Mouse (Mus musculus): Measurements from ENCODE around the gene Fam193a.
A peak's percentile ranks its signal among the peaks of the same experiment; 100 is the strongest.

Fam193a gene

DNA sequence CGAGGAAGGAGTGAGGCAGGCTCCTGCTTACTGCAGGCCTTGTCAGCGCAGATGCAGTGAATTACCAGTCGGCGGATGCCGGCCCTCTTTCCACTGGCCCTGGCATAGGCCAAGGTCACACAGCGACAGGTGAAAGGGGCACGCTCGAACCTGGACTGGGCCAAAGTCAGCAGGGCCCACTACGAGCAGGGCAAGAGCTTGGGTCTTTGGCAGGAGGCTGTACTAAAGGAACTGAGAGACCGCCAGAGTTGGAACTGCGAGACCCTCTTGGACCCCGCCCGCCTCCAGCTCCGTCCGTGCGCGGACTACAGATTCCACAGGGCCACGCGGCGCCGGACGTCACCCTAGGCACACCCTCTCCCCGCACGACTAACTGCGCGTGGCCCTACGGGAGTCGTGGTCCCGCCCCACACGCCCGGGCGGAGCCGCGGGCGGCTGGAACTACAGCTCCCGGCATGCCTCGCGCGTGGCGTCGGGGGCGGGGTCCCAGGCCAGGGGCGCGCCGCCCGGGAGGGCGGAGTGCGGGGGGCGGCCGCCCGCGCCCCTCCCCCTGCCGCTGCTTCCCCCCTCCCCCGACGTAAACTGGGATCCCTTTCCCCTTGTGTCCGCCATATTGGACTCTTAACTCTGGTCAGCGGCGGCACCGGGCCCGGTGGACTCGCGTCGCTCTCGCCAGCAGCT lies at the start of gene Fam193a:
Fam193a (plus strand) TSS at position 593 of the 681 bp plus-strand sequence.
- peak; percentile 100 for DNase-seq

DNA sequence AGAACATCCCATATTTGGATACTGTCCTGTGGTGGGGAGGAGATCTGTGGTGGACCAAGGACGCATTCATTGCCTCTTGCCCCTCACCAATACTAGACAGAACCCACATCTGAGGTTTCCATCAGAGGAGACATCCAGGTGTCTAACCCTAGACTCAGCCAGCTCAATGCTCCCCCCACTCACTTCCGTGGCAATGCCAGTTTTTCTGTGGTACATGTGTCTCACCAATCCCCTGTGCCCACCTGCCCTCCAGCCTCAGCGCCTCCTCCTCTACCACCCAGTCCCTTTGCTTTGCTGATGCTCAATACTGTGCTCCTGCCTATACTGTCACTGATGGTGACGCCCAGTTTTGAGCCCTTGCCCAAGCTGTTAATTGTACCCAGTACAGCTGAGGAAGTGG lies 48.5 kb upstream of the Fam193a start:
- peak; percentile 80 for DNase-seq

DNA sequence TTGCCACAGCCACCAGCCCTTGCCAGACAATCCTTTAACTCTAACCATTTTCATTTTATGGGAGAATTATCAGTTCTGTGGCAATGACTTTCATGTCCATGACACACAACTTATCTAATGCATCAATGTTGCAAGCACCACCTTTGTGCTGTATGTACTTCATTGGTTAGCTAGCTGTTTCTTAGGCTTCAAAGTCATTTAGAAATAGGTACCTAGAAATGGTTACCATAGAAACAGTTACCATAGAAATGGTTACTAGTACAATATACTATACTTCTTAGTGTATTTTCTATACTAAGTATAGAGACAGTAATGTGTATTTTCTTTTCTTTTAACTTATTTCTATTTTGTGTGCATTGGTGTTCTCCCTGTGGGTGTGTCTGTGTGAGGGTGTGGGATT lies 44.4 kb upstream of the Fam193a start:
- DNase-seq: no peak

DNA sequence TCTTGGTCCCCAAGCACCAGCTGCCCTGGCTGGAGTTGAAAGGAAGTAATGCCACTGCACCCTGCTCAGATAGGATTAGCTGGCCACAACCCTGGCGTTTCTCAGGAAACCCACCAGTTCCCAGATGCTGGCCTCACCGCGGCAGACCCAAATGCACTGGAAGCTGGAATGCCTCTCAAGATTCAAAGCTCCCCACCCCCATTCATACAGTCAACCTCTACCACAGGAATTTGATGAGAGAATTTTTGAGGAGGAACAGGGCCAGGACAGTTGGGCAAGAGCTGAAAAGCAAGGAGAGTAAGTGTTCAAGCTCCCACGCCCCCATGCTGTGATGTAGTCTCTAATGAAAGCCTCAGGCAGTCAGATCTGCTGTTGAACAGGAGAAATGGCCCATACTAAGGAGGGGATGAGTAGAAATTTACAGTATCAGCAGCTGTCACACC lies 43.5 kb upstream of the Fam193a start:
- DNase-seq: peak; percentile 83

DNA sequence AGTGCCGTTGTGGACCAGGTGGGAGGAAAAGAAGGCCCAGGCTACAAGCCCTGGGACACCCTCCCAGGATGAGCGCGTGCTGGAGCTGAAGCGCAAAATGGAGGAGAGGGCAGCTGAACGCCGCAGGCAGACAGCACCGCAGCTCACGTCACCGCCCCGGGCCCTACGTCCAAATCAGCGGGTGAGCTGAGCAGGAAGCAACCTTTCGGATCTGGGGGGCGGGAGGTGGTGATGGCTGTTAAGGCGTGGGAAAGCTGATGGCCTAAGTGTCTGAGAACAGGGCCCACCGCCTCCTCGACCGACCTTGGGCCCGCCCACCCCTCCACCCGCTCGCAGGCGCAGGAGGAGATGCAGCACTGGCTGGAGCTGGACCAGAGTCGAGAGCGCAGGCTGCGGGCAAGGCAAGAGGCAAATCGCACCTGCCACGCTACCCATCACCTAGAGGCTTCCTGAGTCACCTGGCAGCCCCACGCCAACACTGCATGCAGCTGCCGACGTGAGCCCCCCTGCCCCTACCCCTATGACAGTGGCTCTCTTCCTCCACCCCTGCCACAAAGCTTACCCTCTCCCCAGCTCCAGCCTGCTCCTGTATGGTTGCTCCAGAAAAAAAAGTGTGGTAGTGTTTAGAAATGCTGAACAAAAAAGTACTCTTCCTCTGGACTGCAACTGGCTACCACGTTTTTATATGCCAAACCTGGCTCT lies 42.7 kb upstream of the Fam193a start:
- peak; percentile 89 for DNase-seq

DNA sequence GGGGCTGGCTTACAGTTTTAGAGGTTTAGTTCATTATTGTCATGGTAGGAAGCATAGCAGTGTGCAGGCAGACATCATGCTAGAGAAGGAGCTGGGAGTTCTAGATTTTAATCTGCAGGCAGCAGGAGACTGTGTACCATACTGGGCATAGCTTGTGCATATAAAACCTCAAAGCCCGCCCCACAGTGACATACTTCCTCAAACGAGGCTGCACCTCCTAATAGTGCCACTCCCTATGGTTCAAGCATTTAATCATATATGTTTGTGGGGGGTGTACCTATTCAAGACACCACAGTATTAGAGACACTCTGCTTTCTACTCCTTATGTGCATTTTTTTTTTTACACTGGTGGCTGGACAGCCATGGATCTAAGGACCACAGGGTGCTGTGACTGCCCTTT lies 39.6 kb upstream of the Fam193a start:
- DNase-seq: peak; percentile 55

DNA sequence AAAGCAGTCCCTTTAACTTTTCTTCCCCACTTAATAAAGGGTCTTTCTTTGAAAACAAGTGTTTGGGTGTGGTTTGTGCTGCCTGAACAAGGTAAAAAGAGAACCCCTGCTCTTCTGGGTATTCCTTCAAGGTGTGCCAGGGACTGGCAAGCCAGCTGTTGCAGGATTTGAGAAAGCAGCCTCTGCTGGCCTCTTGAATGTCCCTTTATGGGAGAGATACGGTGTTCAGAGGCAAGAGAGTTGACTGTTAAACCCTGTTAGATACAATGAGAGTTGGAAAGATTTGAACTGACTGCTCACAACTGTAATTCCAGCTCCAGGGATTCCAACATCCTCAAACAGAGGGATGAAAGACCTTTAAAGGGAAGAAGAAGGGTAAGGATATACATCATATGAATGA lies 35.7 kb upstream of the Fam193a start:
- peak; percentile 83 for DNase-seq

DNA sequence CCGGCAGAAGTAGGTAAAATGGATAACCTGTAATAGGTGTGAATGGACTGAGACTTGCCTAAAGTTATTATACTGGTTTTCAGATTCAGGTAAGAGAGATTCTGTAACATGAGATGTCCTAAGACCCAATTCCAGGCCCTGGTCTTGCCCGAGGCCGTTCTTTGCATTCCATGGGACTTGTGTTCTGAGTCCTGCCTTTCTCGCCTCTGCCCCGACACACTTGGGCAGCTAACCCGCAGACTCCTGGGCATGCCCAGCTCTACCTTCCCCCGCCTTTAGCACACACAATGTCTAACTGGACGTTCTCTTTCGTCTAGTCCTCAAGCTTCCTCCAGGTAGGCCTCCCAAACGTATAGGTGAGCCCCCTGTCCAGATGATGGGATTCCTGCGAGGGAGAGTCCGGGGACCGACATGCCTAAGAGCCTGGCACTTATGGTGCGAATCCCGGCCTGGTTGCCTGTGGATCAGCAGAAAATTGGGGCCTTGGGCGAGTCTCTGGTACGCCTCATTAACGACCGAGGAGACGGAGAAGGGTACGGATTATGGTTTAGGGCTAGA lies 34.1 kb upstream of the Fam193a start:
- DNase-seq: no peak

DNA sequence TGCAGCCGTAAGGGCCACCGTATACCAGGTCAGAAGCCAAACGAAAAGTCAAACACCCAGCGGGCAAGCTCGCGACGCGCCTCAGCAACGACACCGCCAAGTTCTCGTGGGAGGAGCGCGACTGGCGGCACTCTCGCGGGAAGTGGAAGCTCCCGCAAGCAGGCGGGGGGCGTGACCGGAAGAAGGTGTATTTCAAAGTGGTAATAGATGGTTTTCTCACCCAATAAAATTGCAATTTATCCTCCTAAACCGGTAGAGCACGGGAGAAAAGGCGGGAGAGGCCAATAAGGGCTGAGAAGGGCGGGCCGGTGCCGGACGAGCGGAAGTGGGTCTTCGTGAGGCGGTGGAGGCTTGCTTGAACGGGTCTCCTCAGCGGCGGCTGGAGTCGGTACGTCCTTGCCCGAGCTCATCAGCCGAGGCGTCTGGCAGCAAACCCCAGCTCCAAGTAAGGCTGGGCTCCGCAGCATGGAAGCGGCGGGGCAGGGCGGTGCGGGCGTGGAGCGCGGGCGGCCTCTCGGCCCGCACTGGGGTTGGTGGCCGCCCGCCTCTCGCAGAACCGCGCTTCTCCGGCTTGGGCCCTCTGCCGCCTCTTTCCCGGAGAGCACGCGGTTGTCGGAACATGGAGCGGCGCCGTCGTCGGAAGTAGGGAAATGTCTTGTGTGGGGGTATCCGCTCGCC lies 33.5 kb upstream of the Fam193a start, which contains the start of gene Rnf4:
Rnf4 (plus strand) TSS at position 193 of the 678 bp plus-strand sequence.
- DNase-seq: peak; percentile 100

DNA sequence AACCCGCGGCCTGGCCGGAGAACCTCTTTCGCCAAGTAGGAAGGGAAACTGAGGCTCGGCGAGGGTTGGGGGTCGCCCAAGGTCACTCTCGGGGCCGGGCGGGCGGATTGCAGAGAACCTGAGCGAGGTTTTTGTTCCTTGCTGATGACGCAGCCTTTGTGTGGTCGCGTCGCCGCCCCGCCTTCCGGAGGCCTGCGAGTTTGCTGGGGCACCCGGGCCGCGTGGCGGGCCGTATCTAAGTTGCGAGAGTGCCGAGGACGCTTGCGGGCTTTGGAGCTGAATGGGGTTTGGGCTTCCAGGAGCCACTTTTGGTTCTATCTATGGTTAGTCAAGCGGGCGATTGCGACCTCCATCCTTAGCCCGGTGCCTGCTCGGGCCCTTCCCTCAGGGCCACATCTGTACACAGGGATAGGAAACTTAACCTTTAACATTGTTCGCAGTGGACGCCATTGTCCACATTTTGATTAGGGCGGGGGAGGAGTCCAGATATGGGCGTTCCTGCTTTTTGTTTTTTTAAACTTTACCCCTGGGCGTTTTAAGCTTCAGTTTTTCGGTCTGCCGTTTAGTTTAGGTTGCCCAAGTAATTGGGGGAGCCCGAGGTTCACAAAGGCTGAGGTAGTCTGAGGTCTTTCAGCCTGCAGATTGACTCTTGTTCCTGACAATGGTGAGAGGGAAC lies 32.8 kb upstream of the Fam193a start:
- DNase-seq: peak; percentile 93

DNA sequence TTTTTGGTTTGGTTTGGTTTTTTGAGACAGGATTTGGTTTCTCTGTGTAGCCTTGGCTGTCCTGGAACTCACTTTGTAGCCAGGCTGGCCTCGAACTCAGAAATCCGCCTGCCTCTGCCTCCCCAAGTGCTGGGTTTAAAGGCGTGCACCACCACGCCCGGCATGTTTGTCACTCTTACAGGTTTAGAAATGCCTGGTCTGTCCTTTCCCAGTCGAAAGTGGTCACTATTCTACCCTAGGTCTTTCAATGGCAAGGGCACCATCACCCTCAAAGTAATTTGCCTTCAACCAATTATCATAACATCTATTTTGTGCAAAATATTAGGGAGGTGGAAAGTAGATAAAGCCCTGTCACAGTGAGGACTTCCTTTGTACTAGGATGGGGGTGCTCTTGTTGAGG lies 29.5 kb upstream of the Fam193a start:
- DNase-seq: peak; percentile 73

DNA sequence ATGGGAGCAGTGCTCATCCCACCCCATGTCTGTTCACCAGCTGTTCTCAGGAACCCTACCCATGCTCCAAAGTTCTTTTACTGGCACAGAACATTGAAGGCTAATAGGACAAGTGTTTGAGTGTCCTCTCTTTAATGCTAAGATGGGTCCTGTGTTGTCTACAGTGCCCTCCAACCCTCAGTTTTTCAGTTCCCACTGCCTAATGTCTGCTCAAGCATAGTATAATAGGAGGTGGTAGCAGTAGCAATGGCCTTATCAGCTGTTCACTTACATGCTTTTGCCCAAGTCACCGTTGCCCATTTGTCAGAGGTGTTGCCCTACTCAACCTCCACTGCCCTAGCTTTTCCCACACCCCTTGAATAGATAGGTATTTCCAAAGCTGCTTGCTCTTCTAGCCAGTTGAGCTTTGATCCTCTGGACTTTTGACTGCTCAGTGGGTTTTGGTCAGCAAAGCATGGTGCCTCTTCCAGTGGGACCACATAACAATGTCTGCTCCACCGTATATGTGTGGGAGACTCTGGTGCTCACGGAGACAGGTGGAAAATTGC lies 17.6 kb upstream of the Fam193a start:
- peak; percentile 77 for DNase-seq

DNA sequence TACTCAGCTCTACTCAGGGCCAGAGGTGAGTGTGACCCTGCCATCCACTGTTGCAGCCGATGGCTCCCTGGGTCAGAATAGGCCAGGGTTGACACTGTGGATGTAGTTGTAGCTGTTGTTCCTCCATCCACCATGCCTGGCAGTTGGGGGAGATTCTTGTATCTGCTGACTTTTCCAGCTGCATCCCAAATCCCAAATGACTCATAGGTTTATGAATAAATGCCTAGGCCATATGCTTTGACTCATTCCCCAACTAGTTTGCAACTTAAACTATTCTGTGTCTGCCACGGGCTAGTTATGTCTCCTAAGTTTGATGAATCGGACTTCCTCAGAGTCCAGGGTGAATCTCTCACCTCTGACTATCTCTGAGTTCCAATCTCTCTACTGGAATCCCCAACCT lies 9.5 kb upstream of the Fam193a start:
- DNase-seq: no peak

DNA sequence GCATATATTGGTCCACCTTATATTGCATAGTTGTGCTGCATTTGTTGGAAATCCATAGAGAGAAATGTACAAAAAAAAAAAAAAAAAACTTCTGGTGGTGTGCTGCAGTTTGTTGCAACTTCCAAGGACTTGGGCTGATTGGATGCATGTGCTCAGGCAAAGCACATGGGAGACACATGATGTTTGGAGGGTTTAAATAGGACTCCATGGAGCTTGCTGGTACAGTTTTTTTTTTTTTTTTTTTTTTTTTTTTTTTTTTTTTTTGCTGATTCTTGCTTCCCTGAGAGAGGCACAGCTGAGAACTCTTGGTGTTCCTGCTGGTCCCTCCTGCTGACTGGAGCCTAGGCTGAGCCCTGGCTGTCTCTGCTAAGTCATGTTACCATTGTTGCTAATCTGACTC lies 6.6 kb upstream of the Fam193a start:
- no peak for DNase-seq

DNA sequence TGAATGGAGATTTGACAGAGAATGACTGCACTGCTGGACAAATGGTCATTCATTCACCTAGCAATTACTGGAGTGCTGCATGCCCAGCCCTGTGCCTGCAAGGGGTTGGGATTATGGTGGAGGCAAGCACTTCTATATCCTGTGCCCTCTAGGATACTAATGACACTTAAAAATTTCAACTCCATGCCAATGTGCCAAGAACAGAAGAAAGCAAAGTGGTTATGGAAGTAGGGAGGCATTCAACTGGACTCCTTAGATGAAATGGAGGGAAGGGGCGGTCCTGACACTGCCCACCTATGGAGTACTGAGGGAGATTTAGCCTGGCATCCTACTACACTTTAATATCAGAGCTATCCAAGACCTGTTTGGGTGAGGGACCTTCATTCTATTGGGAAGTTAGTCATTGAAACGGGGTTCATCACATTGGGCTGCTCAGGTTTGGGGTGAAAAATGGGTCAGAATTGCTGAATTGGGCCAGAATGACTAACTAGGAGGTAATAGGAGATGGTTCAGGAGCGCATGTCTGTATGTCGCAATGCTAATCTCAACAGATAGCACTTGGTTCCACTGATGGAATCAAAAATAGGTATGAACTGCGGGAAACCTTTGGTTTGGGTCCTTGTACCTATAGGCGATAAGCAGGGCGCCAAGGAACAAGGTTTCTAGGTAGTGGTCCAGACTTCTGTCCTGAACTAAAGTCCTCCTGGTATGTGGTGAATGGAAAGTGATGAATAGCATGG lies 1.0 kb upstream of the Fam193a start:
- DNase-seq: peak; percentile 87

DNA sequence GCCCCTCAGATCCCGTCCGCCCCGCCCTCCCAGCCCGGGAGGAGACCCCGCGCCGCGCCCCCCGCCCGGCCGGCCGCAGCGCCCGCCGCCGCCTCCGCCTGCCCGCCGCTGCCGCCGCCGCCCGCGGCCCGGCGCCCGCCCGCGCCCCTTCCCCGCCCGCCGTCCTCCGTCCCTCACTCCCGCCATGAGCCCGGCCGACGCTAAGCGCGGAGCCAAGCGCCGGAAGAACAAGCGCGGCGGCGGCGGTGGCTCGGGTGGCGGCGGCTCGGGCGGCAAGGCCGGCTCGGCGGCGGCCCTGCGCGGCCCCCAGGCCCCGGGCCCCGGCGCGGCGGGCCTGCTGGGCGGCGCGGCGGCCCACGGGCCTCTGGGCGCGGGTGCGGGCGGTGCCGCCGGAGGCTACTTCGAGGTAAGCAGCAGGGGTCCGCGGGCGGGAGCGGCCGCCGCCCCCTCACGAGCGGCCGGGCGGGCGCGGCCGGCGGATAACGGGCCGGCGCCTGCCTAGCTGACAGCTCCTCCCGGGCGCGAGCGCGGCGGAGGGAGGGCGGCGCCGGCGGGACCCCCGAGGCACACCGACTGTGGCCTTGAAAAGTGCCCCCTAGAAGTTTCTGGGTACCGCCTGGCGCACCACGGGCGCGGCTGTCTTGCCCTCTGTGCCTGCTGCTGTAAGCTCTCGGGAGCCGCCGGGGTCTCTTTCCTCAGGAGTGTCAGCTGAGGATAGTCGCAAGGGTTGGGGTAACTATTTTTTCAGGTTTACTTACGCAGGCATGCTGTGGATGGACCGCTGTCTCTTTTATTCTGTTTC lies 490 bp downstream of the Fam193a start:
- peak; percentile 94 for DNase-seq

DNA sequence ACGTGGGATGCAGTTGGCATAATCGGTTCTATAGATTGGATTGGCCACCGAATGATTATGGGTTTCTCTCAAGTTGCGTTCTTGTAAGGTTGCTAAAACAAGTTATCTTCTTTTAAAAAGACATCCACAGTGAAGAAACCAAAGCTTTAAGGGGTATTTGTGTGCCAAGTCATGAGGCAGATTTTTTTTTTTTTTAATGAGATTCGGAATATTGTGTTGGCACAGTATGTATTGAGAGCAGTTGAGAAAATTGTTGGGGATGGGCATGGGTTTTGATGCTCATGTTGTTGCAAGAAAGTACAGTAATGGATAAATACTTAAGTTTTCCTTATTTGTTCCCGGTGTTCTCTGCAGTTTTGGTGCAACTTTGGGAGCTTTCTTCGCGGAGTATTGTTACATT lies 1.1 kb downstream of the Fam193a start:
- no peak for DNase-seq

DNA sequence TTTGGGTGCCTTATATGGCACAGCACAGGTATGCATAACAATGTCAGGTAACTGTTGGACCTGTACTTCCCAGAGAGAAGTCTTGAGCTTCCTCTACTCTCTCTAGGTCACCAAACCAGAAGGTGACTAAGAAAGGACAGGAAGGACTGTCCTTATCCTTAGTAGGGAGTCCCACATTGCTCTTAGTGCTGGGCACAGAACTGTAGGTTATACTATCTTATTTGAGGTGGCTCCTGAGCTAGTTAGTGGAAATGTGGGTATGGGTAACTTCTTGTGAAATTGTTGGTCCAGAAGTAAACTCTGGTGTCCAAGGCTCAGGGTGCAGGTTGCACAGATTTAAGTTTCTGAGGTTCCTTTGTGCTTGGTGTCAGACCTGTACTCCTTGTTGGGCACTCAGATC lies 2.4 kb downstream of the Fam193a start:
- peak; percentile 63 for DNase-seq

DNA sequence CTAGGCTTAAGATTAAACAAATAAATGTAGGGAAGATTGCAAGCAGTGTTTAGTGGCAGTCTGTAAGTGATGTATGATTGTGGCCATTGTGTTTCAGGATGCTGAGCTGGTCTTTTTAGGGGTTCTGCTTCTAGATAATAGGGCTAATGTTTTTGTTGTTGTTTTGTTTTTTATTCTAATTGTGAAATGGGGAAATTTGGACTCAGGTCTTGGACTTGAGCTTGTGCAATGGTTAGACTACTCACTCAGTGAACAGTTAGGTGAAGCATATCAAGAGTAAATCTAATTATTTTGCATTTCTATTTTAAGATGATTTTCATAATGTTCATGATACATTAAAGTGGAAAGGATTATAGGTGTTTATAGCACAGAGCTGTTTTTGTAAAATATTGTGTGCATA lies 2.8 kb downstream of the Fam193a start:
- no peak for DNase-seq

DNA sequence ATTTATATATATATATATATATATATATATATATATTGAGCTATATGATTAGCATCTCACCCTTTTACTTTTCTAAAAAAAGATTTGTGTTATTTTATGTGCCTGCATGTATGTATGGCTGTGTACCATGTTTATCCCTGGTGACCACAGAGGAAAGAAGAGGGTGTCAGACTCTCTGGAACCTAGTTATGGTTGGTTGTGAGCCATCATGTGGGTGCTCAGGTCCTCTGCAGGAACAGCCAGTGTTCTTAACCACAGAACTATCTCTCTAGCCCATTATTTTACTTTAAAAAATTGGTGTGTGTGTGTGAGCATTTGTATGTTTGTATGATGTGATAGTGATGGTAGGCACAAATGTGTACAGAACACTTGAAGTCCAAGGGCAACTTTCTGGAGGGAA lies 9.1 kb downstream of the Fam193a start:
- DNase-seq: peak; percentile 40

DNA sequence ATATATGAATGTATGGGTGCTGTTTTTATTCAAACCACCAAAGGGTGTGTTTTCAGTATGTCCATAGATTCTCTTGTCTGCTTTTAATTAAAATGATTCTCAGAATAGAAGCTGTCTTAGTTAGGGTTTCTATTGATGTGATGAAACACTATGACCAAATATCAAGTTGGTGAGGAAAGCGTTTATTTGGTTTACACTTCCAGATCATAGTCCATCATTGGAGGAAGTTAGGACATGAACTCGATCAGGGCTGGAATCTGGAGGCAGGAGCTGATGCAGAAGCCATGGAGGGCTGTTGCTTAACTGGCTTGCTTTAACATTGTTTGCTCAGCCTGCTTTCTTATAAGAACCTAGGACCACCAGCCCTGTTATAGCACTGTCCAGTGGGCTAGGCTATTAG lies 12.0 kb downstream of the Fam193a start:
- DNase-seq: no peak

Measured in heart, adult 11 months (tissue).